Mouse (Mus musculus) MEL (cell line): ENCODE measurements at regions not wholly inside any gene's neighbourhood (a gene's known extent, or its start where the extent isn't known, plus 50 kb on each side); places are given as distances from the start of the nearest gene placed in this dataset.

Source experiments
- DNase-seq: peaks from one replicate; pipeline ENCODE4 v3.0.0; 2011; ENCODE audit warnings: low read depth, low spot score
- H3K27ac ChIP-seq: 2 replicates; pipeline ENCODE4 v1.5.1; 2012; ENCODE audit warnings: low read depth, mild to moderate bottlenecking, control low read depth, low read length, moderate library complexity; ENCODE audit not compliant: control insufficient read depth
- H3K27me3 ChIP-seq, 2 experiments: fragments of 150-350 bp in 1 of 2; sonication (generic) in 1 of 2; 2 replicates each; pipeline ENCODE4 v1.6.1; 2012; ENCODE audit warnings: low read length in 2 of 2, mild to moderate bottlenecking in 2 of 2, improper control_type of control experiment in 1 of 2, moderate library complexity in 1 of 2; ENCODE audit not compliant: insufficient read depth in 2 of 2, control insufficient read depth in 1 of 2
- H3K36me3 ChIP-seq, 2 experiments: 2 replicates each; pipeline ENCODE4 v1.6.1; 2012 to 2014; ENCODE audit warnings: low read length in 2 of 2, improper control_type of control experiment in 1 of 2, inconsistent platforms in 1 of 2, mild to moderate bottlenecking in 1 of 2; ENCODE audit not compliant: insufficient read depth in 2 of 2, control insufficient read depth in 1 of 2
- H3K4me1 ChIP-seq, 2 experiments: fragments of 150-350 bp in 1 of 2; sonication (generic) in 1 of 2; 2 replicates each; pipeline ENCODE4 v1.6.1; 2012; ENCODE audit warnings: low read length in 2 of 2, improper control_type of control experiment in 1 of 2, mild to moderate bottlenecking in 1 of 2; ENCODE audit not compliant: insufficient read depth in 2 of 2, control insufficient read depth in 1 of 2
- H3K4me3 ChIP-seq, 2 experiments: fragments of 150-350 bp in 1 of 2; sonication (generic) in 1 of 2; 2 replicates each; pipeline ENCODE4 v1.5.1; 2012; ENCODE audit warnings: low read depth in 2 of 2, low read length in 2 of 2, mild to moderate bottlenecking in 2 of 2, moderate library complexity in 2 of 2, control low read depth in 1 of 2, improper control_type of control experiment in 1 of 2; ENCODE audit not compliant: control insufficient read depth in 1 of 2, insufficient read depth in 1 of 2
- H3K79me2 ChIP-seq: 2 replicates; pipeline ENCODE4 v1.6.1; 2012; ENCODE audit warnings: mild to moderate bottlenecking, low read length, moderate library complexity; ENCODE audit not compliant: control insufficient read depth, poor library complexity, insufficient read depth
- H3K9ac ChIP-seq: 2 replicates; pipeline ENCODE4 v1.6.1; 2012; ENCODE audit warnings: low read depth, mild to moderate bottlenecking, control low read depth, low read length, moderate library complexity; ENCODE audit not compliant: control insufficient read depth, poor library complexity, severe bottlenecking
- H3K9me3 ChIP-seq: fragments of 150-350 bp; sonication (generic); replicated peaks from 2 replicates; pipeline ENCODE4 v1.6.1; 2012; ENCODE audit warnings: mild to moderate bottlenecking, low read length, improper control_type of control experiment, moderate library complexity; ENCODE audit not compliant: insufficient read depth
- BHLHE40 ChIP-seq: IDR thresholded peaks from 2 replicates; pipeline ENCODE4 v1.6.1; 2012; ENCODE audit warnings: low read depth, mild to moderate bottlenecking, inconsistent platforms, low read length, improper control_type of control experiment, borderline replicate concordance
- CHD1 ChIP-seq: IDR thresholded peaks from 2 replicates; pipeline ENCODE4 v1.6.1; 2012; ENCODE audit warnings: low read depth, mild to moderate bottlenecking, inconsistent platforms, low read length, improper control_type of control experiment
- CHD2 ChIP-seq: IDR thresholded peaks from 2 replicates; pipeline ENCODE4 v1.6.1; 2011; ENCODE audit warnings: low read length, improper control_type of control experiment
- E2F4 ChIP-seq: IDR thresholded peaks from 2 replicates; pipeline ENCODE4 v1.6.1; 2011; ENCODE audit warnings: low read depth, low read length, improper control_type of control experiment, borderline replicate concordance
- ELF1 ChIP-seq: IDR thresholded peaks from 2 replicates; pipeline ENCODE4 v1.6.1; 2014; ENCODE audit warnings: low read depth, mild to moderate bottlenecking, inconsistent platforms, low read length, improper control_type of control experiment, moderate library complexity
- EP300 ChIP-seq, 2 experiments: IDR thresholded peaks; 2 replicates each; pipeline ENCODE4 v1.6.1; 2011; ENCODE audit warnings: improper control_type of control experiment in 2 of 2, low read length in 2 of 2, low read depth in 1 of 2, mild to moderate bottlenecking in 1 of 2
- GATA1 ChIP-seq: IDR thresholded peaks from 2 replicates; pipeline ENCODE4 v1.6.1; 2011; ENCODE audit warnings: low read depth, low read length, improper control_type of control experiment
- HCFC1 ChIP-seq: IDR thresholded peaks from 2 replicates; pipeline ENCODE4 v1.6.1; 2012; ENCODE audit warnings: low read depth, mild to moderate bottlenecking, inconsistent platforms, low read length, improper control_type of control experiment, moderate library complexity
- JUND ChIP-seq: IDR thresholded peaks from 2 replicates; pipeline ENCODE4 v1.6.1; 2011; ENCODE audit warnings: low read depth, mild to moderate bottlenecking, improper control_type of control experiment, low read length
- MAFK ChIP-seq: IDR thresholded peaks from 2 replicates; pipeline ENCODE4 v1.6.1; 2011; ENCODE audit warnings: low read depth, mild to moderate bottlenecking, low read length, improper control_type of control experiment, borderline replicate concordance
- MAX ChIP-seq: IDR thresholded peaks from 2 replicates; pipeline ENCODE4 v1.6.1; 2011; ENCODE audit warnings: low read length, improper control_type of control experiment
- MAZ ChIP-seq: IDR thresholded peaks from 2 replicates; pipeline ENCODE4 v1.6.1; 2012; ENCODE audit warnings: low read depth, mild to moderate bottlenecking, inconsistent platforms, low read length, improper control_type of control experiment
- MYB ChIP-seq: IDR thresholded peaks from 2 replicates; pipeline ENCODE4 v1.6.1; 2011; ENCODE audit warnings: mild to moderate bottlenecking, low read depth, low read length, improper control_type of control experiment
- MYC ChIP-seq: IDR thresholded peaks from 2 replicates; pipeline ENCODE4 v1.6.1; 2011; ENCODE audit warnings: low read depth, mild to moderate bottlenecking, low read length, improper control_type of control experiment, moderate library complexity
- NELFE ChIP-seq: IDR thresholded peaks from 2 replicates; pipeline ENCODE4 v1.6.1; 2011; ENCODE audit warnings: low read depth, low read length, improper control_type of control experiment
- NRF1 ChIP-seq: IDR thresholded peaks from 2 replicates; pipeline ENCODE4 v1.6.1; 2014; ENCODE audit warnings: low read depth, mild to moderate bottlenecking, inconsistent platforms, low read length, improper control_type of control experiment, moderate library complexity; ENCODE audit not compliant: poor library complexity, insufficient read depth, severe bottlenecking
- RAD21 ChIP-seq: IDR thresholded peaks from 2 replicates; pipeline ENCODE4 v1.6.1; 2011; ENCODE audit warnings: mild to moderate bottlenecking, low read depth, low read length, improper control_type of control experiment
- RCOR1 ChIP-seq: IDR thresholded peaks from 2 replicates; pipeline ENCODE4 v1.6.1; 2012; ENCODE audit warnings: low read depth, mild to moderate bottlenecking, inconsistent platforms, low read length, improper control_type of control experiment
- SMC3 ChIP-seq: IDR thresholded peaks from 2 replicates; pipeline ENCODE4 v1.6.1; 2011; ENCODE audit warnings: low read depth, low read length, improper control_type of control experiment
- TAL1 ChIP-seq: IDR thresholded peaks from 2 replicates; pipeline ENCODE4 v1.6.1; 2012; ENCODE audit warnings: mild to moderate bottlenecking, inconsistent platforms, low read length, moderate library complexity, mixed read lengths
- TBP ChIP-seq: IDR thresholded peaks from 2 replicates; pipeline ENCODE4 v1.8.0; 2011; ENCODE audit warnings: low read depth, low read length, improper control_type of control experiment
- TCF12 ChIP-seq: IDR thresholded peaks from 2 replicates; pipeline ENCODE4 v1.6.1; 2014; ENCODE audit warnings: low read depth, mild to moderate bottlenecking, inconsistent platforms, low read length, improper control_type of control experiment, moderate library complexity
- USF1 ChIP-seq: IDR thresholded peaks from 2 replicates; pipeline ENCODE4 v1.6.1; 2014; ENCODE audit warnings: low read depth, mild to moderate bottlenecking, inconsistent platforms, low read length, improper control_type of control experiment, moderate library complexity
- USF2 ChIP-seq, 2 experiments: IDR thresholded peaks; 2 replicates each; pipeline ENCODE4 v1.6.1; 2011 to 2012; ENCODE audit warnings: improper control_type of control experiment in 2 of 2, low read length in 2 of 2, borderline replicate concordance in 1 of 2, inconsistent platforms in 1 of 2, low read depth in 1 of 2, mild to moderate bottlenecking in 1 of 2; ENCODE audit not compliant: insufficient read depth in 1 of 2
- ZC3H11A ChIP-seq: IDR thresholded peaks from 2 replicates; pipeline ENCODE4 v1.6.1; 2012; ENCODE audit warnings: low read depth, mild to moderate bottlenecking, inconsistent platforms, low read length, improper control_type of control experiment
- ZMIZ1 ChIP-seq: IDR thresholded peaks from 2 replicates; pipeline ENCODE4 v1.6.1; 2012; ENCODE audit warnings: low read depth, mild to moderate bottlenecking, inconsistent platforms, low read length, improper control_type of control experiment, moderate library complexity
- ZNF384 ChIP-seq: IDR thresholded peaks from 2 replicates; pipeline ENCODE4 v1.6.1; 2012; ENCODE audit warnings: low read depth, mild to moderate bottlenecking, inconsistent platforms, low read length, improper control_type of control experiment

DNA sequence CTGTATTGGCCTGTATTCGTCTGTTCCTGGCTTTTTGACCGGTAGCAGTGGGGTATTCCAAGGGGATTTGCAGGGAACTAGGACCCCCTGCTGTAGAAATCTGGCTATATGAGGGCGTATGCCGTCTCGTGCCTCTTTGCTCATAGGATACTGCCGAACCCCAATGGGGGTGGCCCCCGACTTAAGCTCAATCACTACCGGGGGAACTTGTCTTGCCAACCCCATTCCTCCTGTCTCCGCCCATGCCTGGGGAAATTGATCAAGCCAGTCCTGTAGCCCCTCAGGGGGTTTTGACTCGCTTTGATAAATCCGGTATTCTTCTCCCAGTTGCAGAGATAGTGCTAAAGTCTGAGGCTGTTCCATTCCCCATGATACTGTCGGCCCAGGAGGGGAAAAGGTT is 277.2 kb downstream of the Gm21863 start:
- no peak for DNase-seq
- no peak overlapping the region for H3K27ac ChIP-seq
- no peaks in the 10 kb centered on the region for H3K4me1 ChIP-seq
- H3K36me3 ChIP-seq = no peaks in the 10 kb centered on the region
- H3K9me3 ChIP-seq = no peaks in the 10 kb centered on the region; the same call in 1 of the 2 replicates
- H3K4me3 ChIP-seq = no peak overlapping the region
- H3K9ac ChIP-seq = no peak overlapping the region
- no peaks in the 10 kb centered on the region for H3K79me2 ChIP-seq
- TF ChIP-seq MYB = no peak
- H3K27me3 ChIP-seq = no peaks in the 10 kb centered on the region

- no peaks in the 10 kb centered on the region for H3K79me2 ChIP-seq
Measured at GRCm38 (mm10) chr12:20231986-20232541, 277.8 kb downstream of the Gm21863 start.

GRCm38 (mm10) chr12:20232746-20233453 is 278.6 kb downstream of the Gm21863 start:
- no peak overlapping the region for H3K27ac ChIP-seq
- no peaks in the 10 kb centered on the region for H3K27me3 ChIP-seq
- TF ChIP-seq ELF1 (no peak), SMC3 (no peak), NRF1 (no peak), CHD1 (no peak), TCF12 (no peak), JUND (no peak), NELFE (no peak), USF2 (IDR thresholded peaks at IDR 0.05; ENCODE audit: borderline replicate concordance in 1 of 2, insufficient read depth in 1 of 2, low read depth in 1 of 2, low read length in 2 of 2) (no peak), EP300 (IDR thresholded peaks at IDR 0.05; ENCODE audit: low read depth in 1 of 2, low read length in 2 of 2) (no peak), MYC (no peak), TAL1 (no peak), ZMIZ1 (no peak), TBP (no peak), MAFK (no peak), HCFC1 (no peak), E2F4 (no peak), RAD21 (no peak), MAX (no peak)
- H3K9ac ChIP-seq = no peak overlapping the region
- no peaks in the 10 kb centered on the region for H3K4me1 ChIP-seq
- H3K4me3 ChIP-seq = no peak overlapping the region
- H3K36me3 ChIP-seq = no peaks in the 10 kb centered on the region
- H3K9me3 ChIP-seq = no peaks in the 10 kb centered on the region; the same call in 1 of the 2 replicates
- H3K79me2 ChIP-seq = no peaks in the 10 kb centered on the region
- DNase-seq = no peak

More at GRCm38 (mm10) chr12:20231986-20232541, 277.8 kb downstream of the Gm21863 start:
- Histone ChIP-seq H3K4me3 (no peak overlapping the region), H3K27ac (no peak overlapping the region), H3K36me3 (no peaks in the 10 kb centered on the region), H3K9me3 (no peaks in the 10 kb centered on the region; the same call in 1 of the 2 replicates), H3K4me1 (no peaks in the 10 kb centered on the region), H3K27me3 (no peaks in the 10 kb centered on the region), H3K9ac (no peak overlapping the region)
- no peak for DNase-seq
- no peak for TF ChIP-seq MAZ
- no peak for TF ChIP-seq ZC3H11A
- TF ChIP-seq NELFE = no peak
- TF ChIP-seq USF2 (IDR thresholded peaks at IDR 0.05; ENCODE audit: borderline replicate concordance in 1 of 2, insufficient read depth in 1 of 2, low read depth in 1 of 2, low read length in 2 of 2) = no peak
- no peak for TF ChIP-seq MAFK
- TF ChIP-seq ZNF384 = no peak
- TF ChIP-seq MYB = no peak
- TF ChIP-seq RCOR1 = no peak
- no peak for TF ChIP-seq USF1
- no peak for TF ChIP-seq CHD2
- TF ChIP-seq GATA1 = no peak
- TF ChIP-seq BHLHE40 = no peak
- no peak for TF ChIP-seq TBP
- no peak for TF ChIP-seq TCF12
